ENCODE assay signal across 14 mouse cellular contexts in genomic region chr5:115758431-115759180, GRCm38 (mm10). TPM values are rescaled to one million over a fixed set of nuclear protein-coding genes. Genes with fewer than 3 reads are reported as not detected.
A peak's percentile ranks its signal among the peaks of the same experiment; 100 is the strongest.
DNase-seq lines count a peak whose midpoint lies in the region; ATAC-seq and TF ChIP-seq lines count a peak whose summit lies in the region.
"Had no signal": no experiment of that assay in that cellular context is flagged by ENCODE, and none has a peak within 500 bp of the region (broad histone marks: within the 10 kb centered on the region; RNA-seq: fewer than 3 reads in every experiment).

No protein-coding gene starts in this region.

- H3K27ac ChIP-seq in liver, adult 2 months (replicated peaks; ENCODE audit: insufficient read depth, low read depth, low read length), result no peak overlapping the region
- H3K27ac ChIP-seq in liver, embryonic 12.5 days, result no peak overlapping the region
- H3K27ac ChIP-seq in embryonic facial prominence, embryonic 10.5 days (replicated peaks), result no peak overlapping the region
- H3K27ac ChIP-seq: macrophage had no signal

- H3K79me2 ChIP-seq in liver, adult 2 months (ENCODE audit: control insufficient read depth, insufficient read depth, low read length), result no peaks in the 10 kb centered on the region

- no peak for TF ChIP-seq POLR2A in liver, adult 2 months (IDR thresholded peaks at IDR 0.05; ENCODE audit: extremely low read depth, insufficient read depth, low read length)

- DNase-seq in liver, adult 2 months (ENCODE audit: extremely low read depth, low read depth, low spot score), result peak; percentile 73
- DNase-seq in NIH3T3 (ENCODE audit: low read depth), result peak; percentile 68
- DNase-seq in embryonic facial prominence, embryonic 10.5 days (ENCODE audit: low spot score), result peak; percentile 36
- DNase-seq in kidney, postnatal 25 days, result peak; percentile 19 to 46
- no peak for DNase-seq in left cerebral cortex, postnatal 4 days
- no peak for DNase-seq in right cerebral cortex, adult 2 months (ENCODE audit: low spot score in 2 of 2)
- no peak for DNase-seq in urinary bladder, postnatal 36 days (ENCODE audit: low spot score in 2 of 2)
- DNase-seq: cerebellum, postnatal 36 days; layer of hippocampus, adult 9-11 months; liver; spleen, adult 18-20 months had no signal

- ATAC-seq in liver, embryonic 12.5 days, result no peak
- ATAC-seq: CD4-positive, CD25-positive, alpha-beta regulatory T cell, adult 4 months had no signal

- no peak for TF ChIP-seq CTCF in liver, adult 2 months (IDR thresholded peaks at IDR 0.05; ENCODE audit: low read depth, low read length)

- H3K4me1 ChIP-seq in liver, adult 2 months (ENCODE audit: control insufficient read depth, insufficient read depth, low read length), result peaks cover 2% of the 10 kb centered on the region
- H3K4me1 ChIP-seq in liver, embryonic 12.5 days, result peaks cover 8% of the 10 kb centered on the region; the same call in 1 of the 2 replicates
- peaks cover 12% of the 10 kb centered on the region for H3K4me1 ChIP-seq in embryonic facial prominence, embryonic 10.5 days

- no peak overlapping the region for H3K4me3 ChIP-seq in liver, adult 2 months (ENCODE audit: insufficient read depth, low read depth, low read length)
- H3K4me3 ChIP-seq in liver, embryonic 12.5 days, result no peak overlapping the region
- H3K4me3 ChIP-seq in embryonic facial prominence, embryonic 10.5 days, result no peak overlapping the region

- 23% methylated on average over 10 of the region's 10 CpGs for WGBS in liver, adult 2 months
- WGBS in liver, embryonic 12.5 days (ENCODE audit: insufficient replicate concordance), result 35% methylated on average over 10 of the region's 10 CpGs
- 56% methylated on average over 10 of the region's 10 CpGs for WGBS in embryonic facial prominence, embryonic 10.5 days

- no peaks in the 10 kb centered on the region for H3K27me3 ChIP-seq in liver, adult 2 months (ENCODE audit: control insufficient read depth, insufficient read depth, low read length)
- no peaks in the 10 kb centered on the region; the same call in 1 of the 2 replicates for H3K27me3 ChIP-seq in liver, embryonic 12.5 days (replicated peaks)
- no peaks in the 10 kb centered on the region for H3K27me3 ChIP-seq in embryonic facial prominence, embryonic 10.5 days (replicated peaks; ENCODE audit: low read depth, poor library complexity, severe bottlenecking)

- no peaks in the 10 kb centered on the region for H3K9me3 ChIP-seq in liver, embryonic 12.5 days (replicated peaks)
- no peaks in the 10 kb centered on the region for H3K9me3 ChIP-seq in embryonic facial prominence, embryonic 10.5 days

- no peaks in the 10 kb centered on the region for H3K36me3 ChIP-seq in liver, adult 2 months (ENCODE audit: control insufficient read depth, insufficient read depth, low read length)
- no peaks in the 10 kb centered on the region for H3K36me3 ChIP-seq in liver, embryonic 12.5 days
- no peaks in the 10 kb centered on the region for H3K36me3 ChIP-seq in embryonic facial prominence, embryonic 10.5 days (replicated peaks)

- no peak overlapping the region for H3K9ac ChIP-seq in liver, adult 2 months (ENCODE audit: low read depth, low read length)
- no peak overlapping the region for H3K9ac ChIP-seq in liver, embryonic 12.5 days

- H3K4me2 ChIP-seq in liver, embryonic 12.5 days, result no peak overlapping the region

- intact Hi-C loops in left cerebral cortex, postnatal 4 days (cut with DNase I), result no loop called here

RNA-seq across cellular contexts. Expression of gene Bicdl1, which starts 27.2 kb away (rescaled TPM):
- 1.1 and 1.5 TPM in 2 replicates for total RNA-seq in liver, adult 2 months (2014; rRNA removed)
- 3.1 and 3.9 TPM in 2 replicates for polyA plus RNA-seq in liver, adult 2 months (2012; rRNA removed)
- polyA plus RNA-seq in liver, embryonic 12.5 days (2016; fragmentation: Nextera tagmentation; extraction: Ambion mirVana), result 2.9 and 3.4 TPM in 2 replicates
- polyA plus RNA-seq in embryonic facial prominence, embryonic 10.5 days (2016; fragmentation: Nextera tagmentation; extraction: Ambion mirVana), result 8.7 and 9.1 TPM in 2 replicates
- total RNA-seq in left cerebral cortex, postnatal 4 days (2021), result 100 to 1,000 TPM; 144 to 151 TPM

Comparison
In these comparisons a context has a peak if more than half of its experiments do, and no peak if none do; other contexts are left out.
1. DNase-seq: peak in liver, adult 2 months (single experiment), NIH3T3 (single experiment), embryonic facial prominence, embryonic 10.5 days (single experiment) and kidney, postnatal 25 days (2 of 2); none in left cerebral cortex, postnatal 4 days (single experiment), right cerebral cortex, adult 2 months (0 of 2) and urinary bladder, postnatal 36 days (0 of 2).